Mouse (Mus musculus) limb, embryonic 14.5 days (tissue): ENCODE data around the gene Foxj1. TPM values are rescaled to one million over a fixed set of nuclear protein-coding genes. Genes with fewer than 3 reads are reported as not detected.

ENCODE experiments used
- ATAC-seq: fragments of 200-750 bp; cut with Nextera tagmentation; 2 replicates; pipeline ENCODE4 v1.8.0; 2017; ENCODE audit warnings: low read depth, moderate number of reproducible peaks, moderate TSS enrichment; ENCODE audit not compliant: low FRiP score
- DNase-seq: peaks from one replicate; pipeline ENCODE4 v3.0.0-alpha.2; 2015; ENCODE audit warnings: low spot score
- H3K27ac ChIP-seq: fragments of 300-500 bp; sonication (generic); replicated peaks from 2 replicates; pipeline ENCODE4 v1.5.1; 2014; ENCODE audit warnings: low read depth, mild to moderate bottlenecking, low read length, moderate library complexity, mixed read lengths
- H3K27me3 ChIP-seq: fragments of 300-500 bp; sonication (generic); 2 replicates; pipeline ENCODE4 v1.6.1; 2014; ENCODE audit warnings: low read length, mixed read lengths; ENCODE audit not compliant: control insufficient read depth, insufficient read depth
- H3K36me3 ChIP-seq: fragments of 300-500 bp; sonication (generic); 2 replicates; pipeline ENCODE4 v1.6.1; 2014; ENCODE audit warnings: mild to moderate bottlenecking, low read length, moderate library complexity, mixed read lengths; ENCODE audit not compliant: control insufficient read depth, insufficient read depth
- H3K4me1 ChIP-seq: fragments of 300-500 bp; sonication (generic); 2 replicates; pipeline ENCODE4 v1.6.1; 2014; ENCODE audit warnings: antibody characterized with exemption, low read length, mixed read lengths; ENCODE audit not compliant: control insufficient read depth, insufficient read depth
- H3K4me2 ChIP-seq: fragments of 300-500 bp; sonication (generic); replicated peaks from 2 replicates; pipeline ENCODE4 v1.6.1; 2014; ENCODE audit warnings: low read depth, mild to moderate bottlenecking, low read length, moderate library complexity; ENCODE audit not compliant: severe bottlenecking
- H3K4me3 ChIP-seq: fragments of 300-500 bp; sonication (generic); replicated peaks from 2 replicates; pipeline ENCODE4 v1.5.1; 2014; ENCODE audit warnings: low read length
- H3K9ac ChIP-seq: fragments of 300-500 bp; sonication (generic); 2 replicates; pipeline ENCODE4 v1.6.1; 2014; ENCODE audit warnings: mild to moderate bottlenecking, low read depth, low read length, moderate library complexity; ENCODE audit not compliant: severe bottlenecking
- H3K9me3 ChIP-seq: fragments of 300-500 bp; sonication (generic); 2 replicates; pipeline ENCODE4 v1.6.1; 2016; ENCODE audit warnings: low read length; ENCODE audit not compliant: control insufficient read depth
- POLR2A ChIP-seq: fragments of 200-500 bp; IDR thresholded peaks from 2 replicates; pipeline ENCODE4 v1.8.0; 2012; ENCODE audit warnings: inconsistent platforms, mild to moderate bottlenecking, moderate library complexity, borderline replicate concordance; ENCODE audit not compliant: insufficient read depth, insufficient read length; ENCODE audit errors: extremely low read depth
- WGBS: fragments of 180-500 bp; shearing (Covaris S2); extraction: QIAGEN DNeasy Blood & Tissue Kit; methylation state at CpG from one replicate; pipeline ENCODE4 v1.1.7; 2014; 5-methylcytosine and 5-hydroxymethylcytosine counted together
- polyA plus RNA-seq, 2 experiments: library from polyadenylated mRNA; depleted of rRNA in 1 of 2; stranded (reverse) in 1 of 2; unstranded in 1 of 2; fragments of >200 nt; fragmentation: Nextera tagmentation in 1 of 2; extraction: Ambion mirVana in 1 of 2; gene quantifications; 2 replicates each; pipeline versions ENCODE4 v1.2.1 to v1.2.3; 2012 to 2014

Gene Foxj1
- polyA plus RNA-seq, 2 experiments = 0.14 to 0.85 TPM

GRCm38 (mm10) chr11:116358926-116359637 lies 23.9 kb upstream of the Foxj1 start:
- no peaks in the 10 kb centered on the region for H3K27me3 ChIP-seq
- no peak overlapping the region for H3K27ac ChIP-seq
- ATAC-seq = no peak
- no peaks in the 10 kb centered on the region for H3K4me1 ChIP-seq
- no peak overlapping the region for H3K4me2 ChIP-seq
- no peak overlapping the region for H3K4me3 ChIP-seq
- TF ChIP-seq POLR2A = no peak
- H3K9me3 ChIP-seq = no peaks in the 10 kb centered on the region
- no peak for DNase-seq
- WGBS = 59% methylated on average over 15 of the region's 15 CpGs
- no peak overlapping the region for H3K9ac ChIP-seq
- H3K36me3 ChIP-seq = peaks cover 50% of the 10 kb centered on the region

- TF ChIP-seq POLR2A = no peak
- peaks cover 54% of the 10 kb centered on the region for H3K36me3 ChIP-seq
- H3K4me2 ChIP-seq = no peak overlapping the region
- no peaks in the 10 kb centered on the region for H3K27me3 ChIP-seq
- H3K9me3 ChIP-seq = no peaks in the 10 kb centered on the region
- ATAC-seq (no peak), DNase-seq (no peak)
- no peaks in the 10 kb centered on the region for H3K4me1 ChIP-seq
- H3K9ac ChIP-seq = no peak overlapping the region
- no peak overlapping the region for H3K4me3 ChIP-seq
- H3K27ac ChIP-seq = no peak overlapping the region
- WGBS = 36% methylated on average over 17 of the region's 17 CpGs
Observed at GRCm38 (mm10) chr11:116354521-116354920, 19.3 kb upstream of the Foxj1 start.

DNA sequence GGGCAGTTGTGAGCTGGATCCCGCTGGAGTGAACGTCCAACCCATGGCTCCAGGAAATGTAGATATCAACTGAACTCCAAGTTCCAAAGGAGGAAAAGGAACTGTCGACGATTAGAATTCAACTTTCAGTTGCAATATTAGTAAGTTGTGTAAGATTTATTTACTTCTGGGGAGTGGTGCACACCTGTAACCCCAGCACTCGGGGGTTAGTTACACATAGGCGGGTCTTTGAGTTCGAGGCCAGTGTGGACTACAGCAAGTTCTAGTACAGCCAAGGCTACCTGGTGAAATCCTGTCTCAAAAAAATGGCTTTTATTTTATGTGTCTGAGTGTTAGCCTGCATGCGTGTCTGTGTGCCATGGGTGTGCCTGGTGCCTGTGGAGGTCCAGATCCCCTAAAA lies 18.3 kb upstream of the Foxj1 start:
- H3K9ac ChIP-seq = no peak overlapping the region
- WGBS = 91% methylated on average over 8 of the region's 8 CpGs
- no peak overlapping the region for H3K27ac ChIP-seq
- no peak for ATAC-seq
- H3K4me2 ChIP-seq = no peak overlapping the region
- no peak for TF ChIP-seq POLR2A
- no peaks in the 10 kb centered on the region for H3K27me3 ChIP-seq
- peaks cover 53% of the 10 kb centered on the region for H3K36me3 ChIP-seq
- no peaks in the 10 kb centered on the region for H3K9me3 ChIP-seq
- no peaks in the 10 kb centered on the region for H3K4me1 ChIP-seq
- no peak overlapping the region for H3K4me3 ChIP-seq
- DNase-seq = no peak

DNA sequence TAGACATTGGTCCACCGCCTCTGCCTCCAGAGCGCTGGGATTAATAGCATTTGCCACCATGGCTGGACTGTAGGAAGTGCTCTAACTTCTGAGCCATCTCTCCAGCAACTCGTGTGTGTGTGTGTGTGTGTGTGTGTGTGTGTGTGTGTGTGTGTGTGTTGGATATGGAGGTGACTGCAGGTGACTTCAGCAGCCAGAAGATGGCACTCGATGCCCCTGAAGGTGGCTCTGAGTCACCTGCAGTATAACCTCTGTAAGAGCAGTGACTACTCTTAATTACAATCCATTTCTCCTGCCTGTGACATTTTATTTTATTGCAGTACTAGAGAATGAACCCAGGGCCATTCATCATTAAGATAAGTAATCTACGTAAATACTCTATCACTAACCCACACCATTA lies 16.1 kb upstream of the Foxj1 start:
- no peak overlapping the region for H3K4me2 ChIP-seq
- no peak overlapping the region for H3K9ac ChIP-seq
- no peaks in the 10 kb centered on the region for H3K4me1 ChIP-seq
- H3K36me3 ChIP-seq = peaks cover 69% of the 10 kb centered on the region
- no peaks in the 10 kb centered on the region for H3K9me3 ChIP-seq
- no peak for ATAC-seq
- H3K4me3 ChIP-seq = no peak overlapping the region
- TF ChIP-seq POLR2A = no peak
- no peaks in the 10 kb centered on the region for H3K27me3 ChIP-seq
- 92% methylated on average over 5 of the region's 5 CpGs for WGBS
- no peak overlapping the region for H3K27ac ChIP-seq
- no peak for DNase-seq

- no peak for TF ChIP-seq POLR2A
- Histone ChIP-seq H3K36me3 (peaks cover 69% of the 10 kb centered on the region), H3K4me3 (no peak overlapping the region), H3K4me1 (no peaks in the 10 kb centered on the region), H3K9me3 (no peaks in the 10 kb centered on the region), H3K27me3 (no peaks in the 10 kb centered on the region), H3K4me2 (no peak overlapping the region), H3K27ac (no peak overlapping the region), H3K9ac (no peak overlapping the region)
- no peak for ATAC-seq
- WGBS = 72% methylated on average over 5 of the region's 5 CpGs
- no peak for DNase-seq
Observed at GRCm38 (mm10) chr11:116347955-116348354, 12.8 kb upstream of the Foxj1 start.
